Mouse (Mus musculus): ENCODE measurements around the gene Llgl1. TPM values are rescaled to one million over a fixed set of nuclear protein-coding genes. Genes with fewer than 3 reads are reported as not detected.

Gene Llgl1
- polyA plus RNA-seq (2015; fragmentation: Nextera tagmentation; extraction: Ambion mirVana), result 35.0 and 36.4 TPM in 2 replicates

DNA sequence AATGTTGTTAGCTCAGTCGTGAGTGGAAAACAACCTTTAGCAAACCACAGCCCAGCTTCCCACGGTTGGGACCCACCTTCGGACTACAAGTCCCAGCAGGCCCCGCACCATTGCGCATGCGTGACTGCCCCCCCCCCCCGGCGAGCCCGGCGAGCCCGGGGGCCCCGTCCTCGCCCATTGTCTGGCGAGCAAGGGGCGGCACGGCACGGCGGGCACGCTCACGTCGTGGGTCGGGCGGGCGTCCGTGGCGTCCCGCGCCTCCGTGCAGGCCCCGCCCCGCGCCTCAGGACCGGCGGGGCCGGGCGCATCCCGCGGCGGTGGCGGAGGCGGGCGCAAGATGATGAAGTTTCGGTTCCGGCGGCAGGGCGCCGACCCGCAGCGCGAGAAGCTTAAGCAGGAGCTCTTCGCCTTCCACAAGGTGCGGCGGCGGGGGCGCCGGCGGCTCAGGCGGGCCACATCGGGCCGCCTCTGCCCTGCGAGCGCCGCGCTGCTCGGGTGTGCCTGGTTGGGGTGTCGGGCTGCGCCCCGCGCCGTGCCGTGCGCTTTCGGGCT lies at the start of gene Llgl1:
TSS of gene Llgl1 (plus strand) at position 200 of the 552 bp plus-strand sequence.
- peak within 1 kb of the TSS; percentile 76 for H3K9ac ChIP-seq (replicated peaks)
- WGBS, result under 1% methylated on average over 60 of the region's 73 CpGs
- no peaks in the 10 kb centered on the region; the same call in 1 of the 2 replicates for H3K36me3 ChIP-seq
- peaks cover 51% of the 10 kb centered on the region for H3K4me1 ChIP-seq
- H3K27me3 ChIP-seq (replicated peaks), result no peaks in the 10 kb centered on the region
- H3K4me3 ChIP-seq (replicated peaks), result peak within 1 kb of the TSS; percentile 64
- no peaks in the 10 kb centered on the region for H3K9me3 ChIP-seq (replicated peaks)
- peak within 1 kb of the TSS; percentile 90 for H3K27ac ChIP-seq (replicated peaks)
- peak; percentile 93 for ATAC-seq (ENCODE audit: low FRiP score)
- H3K4me2 ChIP-seq, result peak within 1 kb of the TSS; percentile 81

GRCm38 (mm10) chr11:60696165-60696564 lies 3.4 kb upstream of the Llgl1 start:
- WGBS, result 71% methylated on average over 1 of the region's 1 CpGs
- no peak overlapping the region for H3K4me2 ChIP-seq
- H3K36me3 ChIP-seq, result no peaks in the 10 kb centered on the region
- H3K4me3 ChIP-seq (replicated peaks), result no peak overlapping the region
- H3K9ac ChIP-seq (replicated peaks), result no peak overlapping the region
- peaks cover 23% of the 10 kb centered on the region for H3K4me1 ChIP-seq
- H3K9me3 ChIP-seq (replicated peaks), result no peaks in the 10 kb centered on the region
- ATAC-seq (ENCODE audit: low FRiP score), result no peak
- H3K27ac ChIP-seq (replicated peaks), result no peak overlapping the region
- no peaks in the 10 kb centered on the region for H3K27me3 ChIP-seq (replicated peaks)

GRCm38 (mm10) chr11:60697561-60697960 lies 2.0 kb upstream of the Llgl1 start:
- peaks cover 37% of the 10 kb centered on the region for H3K4me1 ChIP-seq
- H3K4me2 ChIP-seq, result no peak overlapping the region
- H3K4me3 ChIP-seq (replicated peaks), result no peak overlapping the region
- no peak overlapping the region for H3K9ac ChIP-seq (replicated peaks)
- WGBS, result 80% methylated on average over 2 of the region's 2 CpGs
- no peaks in the 10 kb centered on the region for H3K9me3 ChIP-seq (replicated peaks)
- no peak overlapping the region for H3K27ac ChIP-seq (replicated peaks)
- no peak for ATAC-seq (ENCODE audit: low FRiP score)
- H3K36me3 ChIP-seq, result no peaks in the 10 kb centered on the region
- H3K27me3 ChIP-seq (replicated peaks), result no peaks in the 10 kb centered on the region

DNA sequence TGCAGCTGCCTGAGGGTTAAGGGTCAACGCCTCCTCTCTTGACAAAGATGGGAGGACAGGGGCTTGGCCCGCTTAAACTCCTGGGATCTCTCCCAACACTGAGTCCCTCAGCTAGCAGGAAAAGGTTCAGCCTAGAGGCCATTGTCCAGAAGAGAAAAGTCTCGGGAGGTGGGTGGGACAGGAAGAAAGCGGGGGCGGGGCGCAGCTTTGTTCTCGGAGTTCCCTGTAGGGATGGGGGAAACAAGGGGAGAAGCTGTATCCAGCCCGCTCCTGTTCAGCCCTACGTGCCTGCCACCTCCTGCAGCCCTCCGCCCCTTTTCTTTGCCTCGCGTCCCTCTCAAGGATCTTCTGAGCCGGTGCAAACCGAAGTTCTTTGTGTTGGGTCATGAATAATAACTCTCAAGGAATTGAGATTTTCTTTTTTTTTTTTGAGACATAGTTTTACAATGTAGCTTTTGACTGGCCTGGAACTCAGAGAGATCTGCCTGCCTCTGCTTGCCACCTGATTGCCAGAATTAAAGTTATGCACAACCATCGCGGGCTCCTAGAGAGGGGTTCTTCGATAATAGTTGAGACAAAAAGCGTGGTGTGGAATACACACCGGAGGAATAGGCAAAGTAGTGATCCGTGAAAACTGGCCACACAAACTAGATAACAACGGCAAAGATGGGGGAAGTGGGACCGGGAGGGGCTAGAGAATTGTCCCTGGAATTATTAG lies 558 bp upstream of the Llgl1 start:
- H3K4me3 ChIP-seq (replicated peaks), result peak overlapping the region; percentile 64
- no peaks in the 10 kb centered on the region for H3K36me3 ChIP-seq
- peak overlapping the region; percentile 81 for H3K4me2 ChIP-seq
- peaks cover 51% of the 10 kb centered on the region for H3K4me1 ChIP-seq
- WGBS, result 2% methylated on average over 22 of the region's 22 CpGs
- H3K9me3 ChIP-seq (replicated peaks), result no peaks in the 10 kb centered on the region
- H3K9ac ChIP-seq (replicated peaks), result peak overlapping the region; percentile 47
- peak; percentile 40; the same call in 1 of the 2 replicates for ATAC-seq (ENCODE audit: low FRiP score)
- peak overlapping the region; percentile 90 for H3K27ac ChIP-seq (replicated peaks)
- H3K27me3 ChIP-seq (replicated peaks), result no peaks in the 10 kb centered on the region

DNA sequence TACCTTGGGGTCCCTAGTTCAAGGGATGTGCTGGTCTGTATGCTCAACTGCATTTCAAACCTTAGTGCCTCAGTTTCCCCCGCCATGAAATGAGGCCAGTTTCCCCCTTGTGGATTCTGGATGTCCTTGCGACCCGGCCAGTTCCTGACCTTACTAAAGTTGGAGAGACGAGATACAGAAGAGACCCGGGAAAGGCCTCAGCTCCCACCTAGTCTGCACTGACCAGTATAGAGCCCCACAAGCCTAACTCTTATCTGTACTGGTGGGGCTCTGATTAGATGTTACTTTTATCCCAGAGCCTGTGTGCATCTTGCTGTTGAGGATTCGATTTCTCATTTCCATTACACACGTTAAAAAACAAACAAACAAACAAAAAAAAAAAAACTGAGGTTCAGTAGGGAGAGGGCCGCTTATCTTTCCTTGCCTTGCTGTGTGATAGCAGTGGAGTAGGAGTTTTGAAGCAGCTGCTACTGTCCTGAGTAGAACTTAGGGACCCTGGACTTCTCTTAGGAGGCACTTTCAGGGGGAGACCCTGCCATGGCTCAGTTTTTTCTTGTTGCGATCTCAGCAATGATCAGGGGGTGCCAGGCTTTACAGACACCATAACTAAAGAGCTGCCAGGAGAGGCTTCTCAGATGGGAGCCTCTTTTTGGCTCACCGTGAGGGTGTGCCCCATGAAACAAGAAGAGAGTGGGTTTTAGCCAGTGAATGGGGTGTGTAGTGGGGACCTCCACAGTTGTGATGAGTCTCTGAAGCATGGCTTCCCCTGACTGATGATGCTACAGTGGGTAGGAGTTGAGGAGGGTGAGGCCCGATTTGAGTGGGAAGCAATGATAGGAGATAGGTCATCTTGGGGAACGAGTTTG lies 1.0 kb downstream of the Llgl1 start:
- Histone ChIP-seq H3K9ac (replicated peaks) (peak overlapping the region; percentile 76), H3K9me3 (replicated peaks) (no peaks in the 10 kb centered on the region), H3K4me3 (replicated peaks) (peak overlapping the region; percentile 64), H3K27ac (replicated peaks) (peak overlapping the region; percentile 90), H3K4me1 (peaks cover 56% of the 10 kb centered on the region), H3K27me3 (replicated peaks) (no peaks in the 10 kb centered on the region), H3K36me3 (peaks cover 8% of the 10 kb centered on the region), H3K4me2 (peak overlapping the region; percentile 81)
- no peak for ATAC-seq (ENCODE audit: low FRiP score)
- WGBS, result 24% methylated on average over 12 of the region's 12 CpGs

DNA sequence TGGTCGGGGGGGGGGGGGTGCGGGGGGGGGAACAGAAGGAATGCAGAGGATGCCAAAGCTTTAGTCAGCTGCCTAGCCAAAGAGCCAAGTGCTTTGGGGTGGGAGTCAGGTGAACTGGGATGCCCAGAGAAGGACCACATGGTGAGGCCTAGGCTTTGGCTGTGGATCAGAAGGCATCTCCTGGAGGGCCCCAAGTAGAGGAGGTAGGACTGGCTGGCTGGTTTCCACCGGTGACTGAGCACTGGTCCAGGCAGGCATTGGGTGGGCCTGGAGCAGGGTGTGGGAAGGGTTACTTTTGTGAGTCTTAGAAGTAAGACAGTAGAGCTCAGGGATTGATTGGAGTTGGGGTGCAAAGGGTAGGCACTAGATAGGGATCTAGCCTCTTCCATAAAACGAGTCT lies 2.1 kb downstream of the Llgl1 start:
- Histone ChIP-seq H3K36me3 (peaks cover 19% of the 10 kb centered on the region), H3K9me3 (replicated peaks) (no peaks in the 10 kb centered on the region), H3K4me1 (peaks cover 56% of the 10 kb centered on the region), H3K9ac (replicated peaks) (no peak overlapping the region), H3K27me3 (replicated peaks) (no peaks in the 10 kb centered on the region), H3K4me3 (replicated peaks) (no peak overlapping the region), H3K4me2 (peak overlapping the region; percentile 81; the same call in 1 of the 2 replicates), H3K27ac (replicated peaks) (no peak overlapping the region)
- 70% methylated on average over 4 of the region's 4 CpGs for WGBS
- ATAC-seq (ENCODE audit: low FRiP score), result no peak

DNA sequence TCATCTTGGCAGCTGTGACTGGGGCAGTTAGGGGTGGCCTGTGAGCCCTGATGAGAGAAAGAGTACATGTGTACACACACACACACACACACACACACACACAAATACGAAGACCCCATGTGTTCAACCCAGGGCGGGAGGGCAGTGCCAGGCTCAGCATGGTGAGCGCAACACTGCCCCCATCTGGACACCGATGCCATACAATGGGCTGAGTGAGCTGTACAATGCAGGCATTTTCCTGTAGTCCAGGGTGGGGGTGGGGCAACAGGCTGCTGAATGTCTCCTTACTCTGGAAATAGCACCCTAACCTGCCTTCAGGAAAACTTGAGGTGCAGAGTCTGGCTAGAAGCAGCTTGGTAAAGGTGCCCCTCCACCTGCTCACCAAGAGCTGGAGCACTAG lies 3.6 kb downstream of the Llgl1 start:
- ATAC-seq (ENCODE audit: low FRiP score), result no peak
- Histone ChIP-seq H3K4me3 (replicated peaks) (no peak overlapping the region), H3K9me3 (replicated peaks) (no peaks in the 10 kb centered on the region), H3K27ac (replicated peaks) (no peak overlapping the region), H3K4me1 (peaks cover 56% of the 10 kb centered on the region), H3K9ac (replicated peaks) (no peak overlapping the region), H3K36me3 (peaks cover 34% of the 10 kb centered on the region), H3K27me3 (replicated peaks) (no peaks in the 10 kb centered on the region), H3K4me2 (no peak overlapping the region; the same call in 1 of the 2 replicates)
- WGBS, result 16% methylated on average over 4 of the region's 4 CpGs

- no peak for ATAC-seq (ENCODE audit: low FRiP score)
- no peak overlapping the region for H3K9ac ChIP-seq (replicated peaks)
- no peak overlapping the region for H3K4me3 ChIP-seq (replicated peaks)
- 92% methylated on average over 19 of the region's 19 CpGs for WGBS
- H3K36me3 ChIP-seq, result peaks cover 45% of the 10 kb centered on the region
- peaks cover 45% of the 10 kb centered on the region for H3K4me1 ChIP-seq
- H3K4me2 ChIP-seq, result no peak overlapping the region
- no peak overlapping the region for H3K27ac ChIP-seq (replicated peaks)
- no peaks in the 10 kb centered on the region for H3K9me3 ChIP-seq (replicated peaks)
- H3K27me3 ChIP-seq (replicated peaks), result no peaks in the 10 kb centered on the region
Observed at GRCm38 (mm10) chr11:60704023-60704880, 4.7 kb downstream of the Llgl1 start.

DNA sequence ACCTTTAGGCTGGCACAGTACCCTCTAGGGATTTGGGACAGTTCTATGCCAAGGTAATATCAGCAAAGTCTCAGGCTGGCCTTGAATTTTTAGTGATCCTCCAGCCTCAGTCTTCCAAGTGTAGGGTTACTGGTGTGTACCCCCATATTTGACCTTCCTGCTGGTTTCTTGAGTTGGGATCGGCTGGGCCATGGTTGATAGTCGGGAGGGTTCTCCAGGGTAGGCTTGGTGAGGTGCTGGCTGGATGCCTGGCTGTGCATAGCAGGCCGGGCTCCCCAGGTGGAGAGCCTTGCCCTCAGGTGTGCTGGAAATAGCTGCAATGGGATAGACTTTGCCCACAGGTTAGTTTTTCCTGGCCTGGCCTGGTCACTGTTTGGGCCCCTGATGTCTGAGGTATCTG lies 5.7 kb downstream of the Llgl1 start:
- Histone ChIP-seq H3K4me1 (peaks cover 42% of the 10 kb centered on the region), H3K27ac (replicated peaks) (no peak overlapping the region), H3K4me2 (no peak overlapping the region), H3K36me3 (peaks cover 55% of the 10 kb centered on the region), H3K4me3 (replicated peaks) (no peak overlapping the region), H3K9ac (replicated peaks) (no peak overlapping the region), H3K9me3 (replicated peaks) (no peaks in the 10 kb centered on the region), H3K27me3 (replicated peaks) (no peaks in the 10 kb centered on the region)
- 96% methylated on average over 3 of the region's 3 CpGs for WGBS
- no peak for ATAC-seq (ENCODE audit: low FRiP score)

DNA sequence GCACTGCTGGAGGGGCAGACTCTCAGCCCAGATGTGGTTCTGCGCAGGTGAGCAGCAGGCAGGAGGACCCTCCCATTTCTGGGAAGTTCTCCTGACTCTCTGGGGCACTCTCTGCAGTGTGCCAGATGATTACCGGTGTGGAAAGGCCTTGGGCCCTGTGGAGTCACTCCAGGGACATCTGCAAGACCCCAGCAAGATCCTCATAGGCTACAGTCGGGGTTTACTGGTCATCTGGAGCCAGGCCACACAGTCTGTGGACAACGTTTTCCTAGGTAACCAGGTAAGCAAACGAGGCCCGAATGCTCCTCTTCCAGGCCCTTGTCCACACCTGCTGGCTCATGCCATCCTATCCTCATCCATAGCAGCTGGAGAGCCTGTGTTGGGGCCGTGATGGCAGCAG lies 6.6 kb downstream of the Llgl1 start:
- 91% methylated on average over 7 of the region's 7 CpGs for WGBS
- peaks cover 34% of the 10 kb centered on the region for H3K4me1 ChIP-seq
- no peak overlapping the region for H3K4me3 ChIP-seq (replicated peaks)
- no peak overlapping the region for H3K9ac ChIP-seq (replicated peaks)
- H3K27me3 ChIP-seq (replicated peaks), result no peaks in the 10 kb centered on the region
- no peak for ATAC-seq (ENCODE audit: low FRiP score)
- H3K4me2 ChIP-seq, result no peak overlapping the region
- H3K27ac ChIP-seq (replicated peaks), result no peak overlapping the region
- no peaks in the 10 kb centered on the region for H3K9me3 ChIP-seq (replicated peaks)
- H3K36me3 ChIP-seq, result peaks cover 64% of the 10 kb centered on the region

All from neural tube, embryonic 15.5 days (tissue).